In the genomic region with DNA sequence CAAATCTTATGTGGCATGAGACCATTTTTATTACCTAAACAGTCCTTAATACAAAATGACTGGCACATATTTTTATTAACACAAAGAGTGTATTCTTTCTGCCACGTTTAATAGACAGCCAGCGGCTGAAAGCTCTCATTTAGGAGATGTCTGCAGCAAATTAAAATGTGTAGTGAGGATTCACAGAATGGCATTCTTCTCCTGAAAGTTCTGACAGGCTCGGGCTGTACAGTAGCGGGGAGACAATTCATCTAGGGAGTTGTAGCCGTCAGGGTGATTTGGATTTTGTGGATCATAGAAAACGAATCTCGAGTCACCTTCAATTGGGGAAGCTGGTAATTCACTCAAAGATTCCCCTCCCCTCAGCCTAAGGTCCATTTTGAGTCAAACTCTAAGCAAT, we compare ENCODE assay signal across 23 mouse cellular contexts. TPM values are rescaled to one million over a fixed set of nuclear protein-coding genes. Genes with fewer than 3 reads are reported as not detected.
DNase-seq lines count a peak whose midpoint lies in the region; ATAC-seq lines count a peak whose summit lies in the region.
"Had no signal": no experiment of that assay in that cellular context is flagged by ENCODE, and none has a peak within 500 bp of the region (broad histone marks: within the 10 kb centered on the region; RNA-seq: fewer than 3 reads in every experiment).

No protein-coding gene starts in this region.

- no peaks in the 10 kb centered on the region for H3K36me3 ChIP-seq in forebrain, embryonic 14.5 days (ENCODE audit: control insufficient read depth, insufficient read depth, low read length)
- no peaks in the 10 kb centered on the region for H3K36me3 ChIP-seq in forebrain, embryonic 12.5 days (replicated peaks)
- no peaks in the 10 kb centered on the region for H3K36me3 ChIP-seq in limb, embryonic 12.5 days
- H3K36me3 ChIP-seq in limb, embryonic 10.5 days = no peaks in the 10 kb centered on the region
- no peaks in the 10 kb centered on the region for H3K36me3 ChIP-seq in midbrain, embryonic 16.5 days (ENCODE audit: control insufficient read depth, insufficient read depth, low read length)
- H3K36me3 ChIP-seq: embryonic facial prominence, embryonic 13.5 days; G1E; heart, embryonic 13.5 days; hindbrain, embryonic 12.5 days had no signal

- no peak overlapping the region for H3K9ac ChIP-seq in forebrain, embryonic 14.5 days (ENCODE audit: low read length)
- H3K9ac ChIP-seq in forebrain, embryonic 12.5 days = no peak overlapping the region
- no peak overlapping the region for H3K9ac ChIP-seq in limb, embryonic 12.5 days (replicated peaks)
- H3K9ac ChIP-seq in midbrain, embryonic 16.5 days (ENCODE audit: low read depth, low read length) = no peak overlapping the region
- H3K9ac ChIP-seq: embryonic facial prominence, embryonic 13.5 days; heart, embryonic 13.5 days; hindbrain, embryonic 12.5 days had no signal

- H3K4me1 ChIP-seq in forebrain, embryonic 14.5 days (ENCODE audit: control insufficient read depth, insufficient read depth, low read length) = 0 out of 2 replicates have a peak, but pooled peaks cover 3% of the 10 kb centered on the region
- no peaks in the 10 kb centered on the region for H3K4me1 ChIP-seq in forebrain, embryonic 12.5 days
- H3K4me1 ChIP-seq in limb, embryonic 12.5 days (replicated peaks) = no peaks in the 10 kb centered on the region
- H3K4me1 ChIP-seq in limb, embryonic 10.5 days = no peaks in the 10 kb centered on the region
- no peaks in the 10 kb centered on the region for H3K4me1 ChIP-seq in midbrain, embryonic 16.5 days (ENCODE audit: control insufficient read depth, insufficient read depth, low read length)
- H3K4me1 ChIP-seq: embryonic facial prominence, embryonic 13.5 days; hindbrain, embryonic 12.5 days had no signal

- H3K4me3 ChIP-seq in forebrain, embryonic 14.5 days (ENCODE audit: low read depth, low read length) = no peak overlapping the region
- H3K4me3 ChIP-seq in forebrain, embryonic 12.5 days (replicated peaks) = no peak overlapping the region
- H3K4me3 ChIP-seq in limb, embryonic 12.5 days (replicated peaks) = no peak overlapping the region
- no peak overlapping the region for H3K4me3 ChIP-seq in limb, embryonic 10.5 days
- no peak overlapping the region for H3K4me3 ChIP-seq in midbrain, embryonic 16.5 days (ENCODE audit: low read depth, low read length)
- H3K4me3 ChIP-seq: embryonic facial prominence, embryonic 13.5 days; gastrocnemius, adult 2 months; heart, embryonic 13.5 days; hindbrain, embryonic 12.5 days had no signal

- H3K4me2 ChIP-seq in forebrain, embryonic 14.5 days (ENCODE audit: low read length) = no peak overlapping the region
- H3K4me2 ChIP-seq in forebrain, embryonic 12.5 days = no peak overlapping the region
- H3K4me2 ChIP-seq in limb, embryonic 12.5 days = no peak overlapping the region
- no peak overlapping the region for H3K4me2 ChIP-seq in midbrain, embryonic 16.5 days (ENCODE audit: low read length)
- H3K4me2 ChIP-seq: embryonic facial prominence, embryonic 13.5 days; heart, embryonic 13.5 days; hindbrain, embryonic 12.5 days had no signal

- DNase-seq in forebrain, embryonic 14.5 days (ENCODE audit: low spot score) = peak; percentile 27
- no peak for DNase-seq in limb, embryonic 10.5 days (ENCODE audit: low spot score)
- peak; percentile 43 for DNase-seq in Muller cell, postnatal 12 days (ENCODE audit: inconsistent ontology term)
- DNase-seq in cerebellum, adult 18-20 months = no peak
- DNase-seq: adrenal gland, postnatal 10 days; B cell, adult 2 months; cerebellum, adult 11-12 months; cerebellum, adult 9-11 months; cerebellum, postnatal 36 days; gastrocnemius, adult 2 months; gastrocnemius, postnatal 25 days; heart, adult 11 months; heart, postnatal 36 days had no signal

- no peaks in the 10 kb centered on the region for H3K27me3 ChIP-seq in forebrain, embryonic 14.5 days (replicated peaks; ENCODE audit: control insufficient read depth, insufficient read depth, low read length)
- H3K27me3 ChIP-seq in forebrain, embryonic 12.5 days = no peaks in the 10 kb centered on the region
- no peaks in the 10 kb centered on the region for H3K27me3 ChIP-seq in limb, embryonic 12.5 days
- no peaks in the 10 kb centered on the region for H3K27me3 ChIP-seq in limb, embryonic 10.5 days (ENCODE audit: low read depth, poor library complexity, severe bottlenecking)
- no peaks in the 10 kb centered on the region for H3K27me3 ChIP-seq in midbrain, embryonic 16.5 days (ENCODE audit: control insufficient read depth, insufficient read depth, low read depth, low read length)
- H3K27me3 ChIP-seq: embryonic facial prominence, embryonic 13.5 days; heart, embryonic 13.5 days; hindbrain, embryonic 12.5 days had no signal

- 32% methylated on average over 7 of the region's 7 CpGs for WGBS in forebrain, embryonic 14.5 days
- WGBS in forebrain, embryonic 12.5 days = 60% methylated on average over 7 of the region's 7 CpGs
- WGBS in limb, embryonic 12.5 days = 67% methylated on average over 7 of the region's 7 CpGs
- WGBS in limb, embryonic 10.5 days = 90% methylated on average over 7 of the region's 7 CpGs
- WGBS in midbrain, embryonic 16.5 days = 45% methylated on average over 7 of the region's 7 CpGs

- H3K9me3 ChIP-seq in forebrain, embryonic 14.5 days (replicated peaks; ENCODE audit: control insufficient read depth, low read length) = no peaks in the 10 kb centered on the region
- H3K9me3 ChIP-seq in forebrain, embryonic 12.5 days = no peaks in the 10 kb centered on the region
- H3K9me3 ChIP-seq in limb, embryonic 12.5 days = no peaks in the 10 kb centered on the region
- H3K9me3 ChIP-seq in limb, embryonic 10.5 days (replicated peaks) = no peaks in the 10 kb centered on the region
- no peaks in the 10 kb centered on the region for H3K9me3 ChIP-seq in midbrain, embryonic 16.5 days (replicated peaks; ENCODE audit: control insufficient read depth, low read length, poor library complexity, severe bottlenecking)
- H3K9me3 ChIP-seq: embryonic facial prominence, embryonic 13.5 days; G1E; heart, embryonic 13.5 days; hindbrain, embryonic 12.5 days had no signal

- no peak for ATAC-seq in forebrain, embryonic 14.5 days
- ATAC-seq in forebrain, embryonic 12.5 days (ENCODE audit: low FRiP score) = no peak
- ATAC-seq in limb, embryonic 12.5 days (ENCODE audit: insufficient number of reproducible peaks, insufficient read depth, low FRiP score, low TSS enrichment, low read depth) = no peak
- 0 out of 2 replicates have a peak, but pooled peaks have one; percentile 58 for ATAC-seq in midbrain, embryonic 16.5 days
- ATAC-seq: CD4-positive, CD25-positive, alpha-beta regulatory T cell, adult 4 months; hindbrain, embryonic 16.5 days had no signal

- H3K27ac ChIP-seq in forebrain, embryonic 14.5 days (ENCODE audit: low read depth, low read length) = no peak overlapping the region
- H3K27ac ChIP-seq in forebrain, embryonic 12.5 days = no peak overlapping the region
- H3K27ac ChIP-seq in limb, embryonic 12.5 days = 0 out of 2 replicates have a peak overlapping the region, but pooled peaks have one; percentile 29
- H3K27ac ChIP-seq in limb, embryonic 10.5 days = no peak overlapping the region
- H3K27ac ChIP-seq in midbrain, embryonic 16.5 days (ENCODE audit: low read length) = no peak overlapping the region
- H3K27ac ChIP-seq: gastrocnemius, adult 2 months; heart, embryonic 13.5 days; hindbrain, embryonic 12.5 days had no signal

RNA-seq across cellular contexts. Expression of gene Hao1, which starts 55.7 kb away (rescaled TPM):
- polyA plus RNA-seq in forebrain, embryonic 14.5 days (2014; fragmentation: Nextera tagmentation; extraction: Ambion mirVana) = not detected in 2 replicates
- not detected in 2 replicates for polyA plus RNA-seq in forebrain, embryonic 12.5 days (2016; fragmentation: Nextera tagmentation; extraction: Ambion mirVana)
- polyA plus RNA-seq in limb, embryonic 12.5 days (2016; fragmentation: Nextera tagmentation; extraction: Ambion mirVana) = not detected in 2 replicates
- not detected in 2 replicates for polyA plus RNA-seq in limb, embryonic 10.5 days (2016; fragmentation: Nextera tagmentation; extraction: Ambion mirVana)
- polyA plus RNA-seq in midbrain, embryonic 16.5 days (2015; fragmentation: Nextera tagmentation; extraction: Ambion mirVana) = 0.09 and 0.10 TPM in 2 replicates
- polyA plus RNA-seq: CD4-positive, CD25-positive, alpha-beta regulatory T cell, adult 4 months; G1E; heart, embryonic 13.5 days; hindbrain, embryonic 12.5 days; intestine, embryonic 14.5 days had no signal

Comparison
In these comparisons a context has a peak if more than half of its experiments do, and no peak if none do; other contexts are left out.
1. DNase-seq: peak in forebrain, embryonic 14.5 days (single experiment) and Muller cell, postnatal 12 days (single experiment); none in limb, embryonic 10.5 days (single experiment) and cerebellum, adult 18-20 months (0 of 2).